Mouse (Mus musculus): Measurements from ENCODE around the gene Cdkl5. TPM values are rescaled to one million over a fixed set of nuclear protein-coding genes. Genes with fewer than 3 reads are reported as not detected.
"Not testable (repeated sequence)": the region's sequence is repeated elsewhere in the genome, so short reads cannot be mapped to it uniquely, and the experiment has no call there.

Cdkl5 gene
- total RNA-seq, 2 experiments from 2014 or later = 5.1 TPM

DNA sequence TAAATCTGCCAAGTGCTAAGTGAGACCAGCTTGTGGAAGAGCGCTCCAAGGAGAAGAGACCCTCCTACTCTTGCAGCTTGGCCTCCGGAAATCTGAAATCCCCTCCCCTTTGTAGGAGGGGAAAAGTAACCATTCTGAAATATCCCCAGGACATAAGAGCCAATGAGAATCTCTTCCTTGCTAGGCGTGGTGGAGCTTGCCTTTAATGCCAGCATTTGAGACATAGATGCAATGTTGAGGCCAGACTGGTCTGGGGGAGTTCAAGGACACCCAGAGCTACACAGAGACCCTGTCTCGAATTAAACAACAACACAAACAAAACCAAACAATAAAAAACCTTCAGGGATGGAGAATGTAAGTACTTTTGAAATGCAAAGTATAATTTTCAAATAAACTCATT is 87.6 kb downstream of the Cdkl5 start, which contains the start of gene Gja6:
Gene Gja6, minus strand, starts transcription at position 101 of the 400 bp plus-strand sequence.
- no peak for DNase-seq

GRCm38 (mm10) chrX:160906477-160906876 is 88.0 kb downstream of the Cdkl5 start:
- no peak for DNase-seq

DNA sequence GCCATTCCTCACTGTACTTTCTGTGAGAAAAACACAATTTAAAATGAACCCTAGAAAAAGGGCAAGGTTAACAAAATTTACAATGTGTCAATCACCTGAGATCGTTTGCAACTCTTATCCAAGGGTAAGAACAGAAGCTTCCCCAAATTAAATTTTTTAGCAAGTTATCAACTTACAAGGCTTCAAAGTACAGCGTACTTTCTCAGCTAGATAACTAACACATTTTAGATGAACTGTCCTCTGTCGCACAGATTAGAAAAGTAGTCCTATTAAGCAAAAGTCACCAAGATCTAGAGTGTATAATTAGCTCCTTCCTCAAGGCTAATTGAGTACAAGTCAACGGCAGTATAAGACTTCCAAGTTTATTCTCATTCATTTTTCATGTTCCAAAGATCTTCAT is 88.6 kb downstream of the Cdkl5 start:
- no peak for DNase-seq

- no peak for DNase-seq
Observed at GRCm38 (mm10) chrX:160905041-160905678, 89.3 kb downstream of the Cdkl5 start.

- no peak for DNase-seq
Observed at GRCm38 (mm10) chrX:160901118-160901517, 93.4 kb downstream of the Cdkl5 start.

DNA sequence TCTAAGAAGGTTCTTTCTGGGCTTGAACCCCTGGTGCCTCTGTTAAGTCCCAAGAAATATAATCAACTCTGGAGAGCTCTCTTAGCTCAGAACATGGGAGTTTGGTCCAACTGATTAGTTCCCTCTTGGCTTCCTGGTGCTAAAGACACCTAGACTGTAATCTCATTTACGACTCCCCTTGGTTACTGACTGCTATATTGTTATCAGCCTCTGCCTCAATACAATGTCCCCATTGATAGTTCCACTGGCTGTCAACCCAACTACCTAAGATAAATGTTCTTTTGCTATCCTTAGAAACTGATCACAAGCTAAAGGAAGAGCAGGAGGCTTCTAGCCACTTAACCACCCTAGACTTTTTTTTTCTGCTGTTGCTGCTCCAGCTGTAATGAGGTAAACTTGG is 102.4 kb downstream of the Cdkl5 start:
- no peak for DNase-seq

GRCm38 (mm10) chrX:160886301-160886700 is 108.2 kb downstream of the Cdkl5 start:
- no peak for DNase-seq

DNA sequence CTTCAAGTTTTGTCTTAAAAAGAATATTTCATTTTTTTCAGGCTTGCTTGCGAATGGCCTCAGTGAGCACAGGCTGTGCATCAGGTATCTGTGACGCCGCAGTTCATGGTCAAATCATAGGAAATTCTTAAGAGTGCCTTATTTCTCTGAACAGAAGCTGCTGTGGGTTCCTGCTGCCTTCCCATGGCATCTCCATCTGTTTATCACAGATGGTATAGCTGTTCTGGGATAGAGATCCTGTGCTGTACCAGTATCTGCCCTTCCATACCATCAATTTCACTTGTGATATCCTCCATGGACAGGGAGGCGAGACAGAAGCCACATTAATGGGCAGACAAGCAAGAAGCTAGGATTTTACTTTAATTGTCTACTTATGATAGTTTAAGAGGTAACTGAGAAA is 127.9 kb downstream of the Cdkl5 start:
- DNase-seq = no peak

- DNase-seq = no peak
Observed at GRCm38 (mm10) chrX:160865022-160865421, 129.5 kb downstream of the Cdkl5 start.

DNA sequence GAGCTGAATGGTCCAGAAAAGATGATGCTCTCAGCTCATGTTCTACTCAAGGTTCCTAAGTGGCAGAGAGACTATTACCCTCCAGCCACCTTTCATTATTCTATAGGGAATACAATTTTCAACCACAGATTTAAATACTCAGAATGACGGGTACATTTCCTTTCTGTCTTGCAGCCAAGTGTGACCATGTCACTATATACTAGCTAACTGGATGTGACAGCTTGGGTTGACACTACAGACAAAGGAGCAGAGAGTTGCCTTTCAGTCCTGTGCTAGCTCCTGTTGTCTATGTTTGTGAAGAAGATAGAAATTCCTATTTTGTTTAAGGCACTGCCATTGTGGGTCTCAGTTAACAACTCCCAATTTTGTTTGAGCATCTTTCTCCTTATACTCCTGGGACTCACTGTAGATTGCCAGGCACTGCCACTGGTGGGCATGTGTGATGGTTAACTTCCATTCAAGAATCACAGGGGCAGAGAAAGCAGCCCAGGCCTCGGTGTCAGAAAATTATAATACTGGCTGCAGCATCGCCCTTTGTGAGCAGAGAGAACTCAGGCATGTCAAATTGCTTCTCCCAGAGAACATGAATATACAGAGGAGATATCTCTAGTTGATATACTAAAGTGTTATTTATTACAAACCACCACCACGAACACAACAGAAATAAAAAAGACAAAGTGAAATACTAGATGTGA is 130.7 kb downstream of the Cdkl5 start:
- DNase-seq = no peak

- DNase-seq = no peak
Observed at GRCm38 (mm10) chrX:160808226-160808625, 186.3 kb downstream of the Cdkl5 start.

DNA sequence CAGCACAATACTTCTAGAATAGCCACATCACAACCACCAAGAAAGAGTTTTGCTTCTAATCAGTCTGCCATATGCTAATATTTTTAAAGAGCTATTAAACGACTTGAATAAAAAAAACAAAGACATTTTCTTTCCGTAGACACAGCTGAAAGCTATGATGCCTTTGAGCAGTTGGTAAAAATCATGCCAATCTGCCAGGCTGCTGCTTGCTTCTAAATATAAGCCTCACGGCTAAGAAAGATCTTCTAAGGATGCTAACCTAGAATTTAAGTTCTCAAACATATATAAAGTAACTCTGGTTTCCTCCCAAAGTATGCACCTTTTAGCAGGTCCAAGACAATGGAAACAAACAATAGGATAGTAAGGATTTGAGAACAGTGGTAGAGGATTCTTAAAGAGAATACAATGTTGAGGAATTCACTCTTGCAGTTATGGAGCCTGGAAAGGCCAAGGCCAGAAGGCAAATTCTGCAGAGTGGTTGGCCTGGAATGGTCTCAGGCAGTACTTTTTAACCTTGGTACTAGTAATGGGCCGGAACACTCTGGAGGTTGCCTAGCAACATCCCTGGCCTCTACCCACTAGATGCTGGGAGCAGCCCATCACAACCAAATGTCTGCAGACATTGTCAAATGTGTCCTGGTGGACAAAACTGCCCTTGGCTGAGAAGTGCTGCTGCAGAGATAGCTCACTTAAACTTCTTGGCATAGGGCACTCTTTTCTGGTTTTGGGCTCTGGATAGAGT is 189.9 kb downstream of the Cdkl5 start:
- DNase-seq = no peak

DNA sequence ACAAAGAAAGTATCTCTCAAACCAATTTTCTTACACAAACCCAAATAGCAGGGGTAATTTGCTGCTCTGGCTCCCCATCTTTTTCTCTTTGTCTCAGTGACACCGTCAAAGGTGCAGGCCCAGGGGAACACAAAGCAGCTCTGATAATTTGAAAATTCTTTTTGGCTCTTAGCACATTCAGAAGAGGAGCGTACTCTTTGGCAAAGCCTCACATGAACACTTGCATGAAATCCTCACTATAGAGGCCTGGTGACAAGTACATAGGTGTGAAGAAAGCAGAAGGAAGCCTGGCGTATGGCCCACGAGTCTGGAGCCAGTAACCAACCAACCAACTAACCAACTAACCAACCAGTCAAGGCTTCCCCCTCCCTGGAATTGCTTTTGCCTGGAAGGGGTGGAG is 199.6 kb downstream of the Cdkl5 start:
- no peak for DNase-seq

DNA sequence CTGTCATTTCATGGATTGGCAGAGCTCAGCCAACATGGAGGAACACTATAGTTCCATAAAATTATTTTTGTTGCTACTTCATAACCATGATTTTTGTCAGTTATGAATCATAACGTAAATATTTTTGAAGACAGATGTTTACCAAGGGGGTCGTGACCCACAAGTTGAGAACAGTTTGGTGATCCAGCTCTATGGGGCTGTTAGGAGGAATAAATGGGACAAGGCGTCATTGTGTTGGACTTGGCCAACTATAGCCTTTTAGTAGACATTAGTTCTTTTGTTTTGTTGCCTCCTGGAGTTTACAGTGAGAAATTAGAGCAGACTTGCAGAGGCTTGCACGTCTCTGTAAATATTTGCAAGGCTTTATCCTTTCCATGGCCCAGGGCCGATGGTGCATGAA is 212.2 kb downstream of the Cdkl5 start:
- DNase-seq = no peak

GRCm38 (mm10) chrX:160773033-160773432 is 221.5 kb downstream of the Cdkl5 start:
- DNase-seq = peak in 1 of 2 experiments; percentile 5

GRCm38 (mm10) chrX:160769622-160770021 is 224.9 kb downstream of the Cdkl5 start:
- DNase-seq = not testable (repeated sequence)

GRCm38 (mm10) chrX:160767713-160768112 is 226.8 kb downstream of the Cdkl5 start, which contains the start of gene Rs1:
TSS of gene Rs1 (plus strand) at chrX:160768013.
- no peak for DNase-seq

GRCm38 (mm10) chrX:160766233-160766616 is 228.3 kb downstream of the Cdkl5 start:
- peak in 1 of 2 experiments; percentile 62 for DNase-seq

DNA sequence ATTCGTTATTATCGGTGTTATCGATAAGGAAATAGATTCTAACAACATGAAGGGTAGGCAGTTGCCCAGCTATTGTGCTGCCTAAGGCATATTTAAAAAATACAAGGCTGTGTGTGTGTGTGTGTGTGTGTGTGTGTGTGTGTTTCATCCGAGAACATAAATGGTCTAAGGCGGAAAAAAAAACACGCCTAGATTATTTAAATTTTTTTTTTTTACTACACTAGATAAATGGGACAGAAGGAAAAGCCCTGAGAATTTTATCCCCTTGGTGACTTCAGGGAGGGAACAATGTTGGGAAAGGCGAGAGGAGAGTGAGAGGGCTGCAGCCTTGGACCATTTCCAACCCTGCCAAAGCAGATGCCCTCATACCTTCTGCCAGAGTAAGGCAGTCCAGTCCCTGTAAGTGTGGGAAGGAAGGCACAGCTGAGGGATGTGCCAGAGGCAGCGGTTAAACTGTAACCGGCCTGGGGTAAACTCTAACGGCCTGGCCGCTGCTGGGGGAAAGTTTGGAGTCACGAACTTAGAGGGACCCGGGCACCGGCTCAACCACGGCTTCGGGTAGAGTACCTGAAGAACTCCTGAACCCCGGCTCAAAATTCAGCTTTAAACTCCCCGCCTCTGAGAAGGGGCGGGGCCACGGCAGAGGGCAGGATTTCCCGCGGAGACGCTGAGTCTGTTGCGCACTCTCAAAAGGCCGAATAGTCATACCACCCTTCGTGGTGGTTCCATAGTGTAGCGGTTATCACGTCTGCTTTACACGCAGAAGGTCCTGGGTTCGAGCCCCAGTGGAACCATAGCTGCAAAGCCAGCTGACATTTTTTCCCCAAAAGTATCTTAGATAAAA is 228.9 kb downstream of the Cdkl5 start:
- DNase-seq = peak; percentile 91 to 97

GRCm38 (mm10) chrX:160750808-160751207 is 243.7 kb downstream of the Cdkl5 start:
- no peak for DNase-seq

DNA sequence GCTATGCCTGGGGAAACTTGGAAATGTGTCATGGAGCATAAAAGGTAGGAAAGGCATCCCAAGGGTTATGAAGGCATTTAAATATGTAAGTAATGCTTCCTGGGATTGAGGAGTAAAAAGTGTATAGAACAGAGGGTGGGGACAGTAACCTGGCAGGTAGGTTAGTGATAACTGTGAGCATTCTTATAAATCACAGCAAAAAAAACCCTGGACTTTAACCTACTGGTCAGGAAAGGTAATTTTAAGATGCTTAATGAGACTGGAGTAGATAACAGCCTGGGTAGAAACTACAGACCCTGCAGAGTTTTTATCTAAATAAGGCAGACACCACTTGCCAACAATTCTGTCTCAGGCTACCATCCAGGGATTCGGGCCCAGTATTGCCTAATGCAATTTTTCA is 245.9 kb downstream of the Cdkl5 start:
- DNase-seq = no peak

DNA sequence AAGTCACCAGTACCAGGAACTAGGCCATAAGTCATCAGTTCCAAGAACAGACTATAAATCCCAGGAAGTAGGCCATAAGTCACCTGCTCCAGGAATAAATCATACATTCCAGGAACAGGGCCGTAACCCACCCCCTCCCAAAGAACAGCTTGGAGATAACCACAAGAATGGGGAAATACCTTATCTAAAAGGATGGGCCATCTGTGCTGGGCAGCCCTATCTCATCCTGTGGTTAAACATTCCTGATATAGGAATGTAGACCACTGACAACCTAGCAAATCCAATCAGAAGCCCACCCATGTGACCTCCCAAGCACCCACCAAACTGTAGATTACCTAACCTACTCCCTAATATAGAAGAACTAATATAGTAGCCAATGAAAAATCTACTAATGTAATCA is 249.1 kb downstream of the Cdkl5 start:
- no peak for DNase-seq

All from heart, adult 18-20 months (tissue).